ENCODE assay signal across 9 mouse cellular contexts in genomic region chr11:119811022-119811421, GRCm38 (mm10).
DNase-seq lines count a peak whose midpoint lies in the region; ATAC-seq lines count a peak whose summit lies in the region.
"Had no signal": no experiment of that assay in that cellular context is flagged by ENCODE, and none has a peak within 500 bp of the region (broad histone marks: within the 10 kb centered on the region; RNA-seq: fewer than 3 reads in every experiment).

No protein-coding gene starts in this region.

- DNase-seq in kidney, postnatal 25 days: peak; percentile 11 to 67
- no peak for DNase-seq in kidney, adult 11 months
- peak; percentile 42 to 63 for DNase-seq in adrenal gland, postnatal 36 days
- peak; percentile 40 for DNase-seq in limb, embryonic 11.5 days (ENCODE audit: low spot score)
- no peak for DNase-seq in cerebellum, adult 9-10 months
- DNase-seq in spleen, postnatal 36 days (ENCODE audit: low spot score in 2 of 2): no peak

- WGBS in limb, embryonic 11.5 days: 39% methylated on average over 8 of the region's 8 CpGs

- H3K9me3 ChIP-seq in limb, embryonic 11.5 days (ENCODE audit: control insufficient read depth, low read length): no peaks in the 10 kb centered on the region
- H3K9me3 ChIP-seq: G1E; liver, embryonic 15.5 days had no signal

- no peaks in the 10 kb centered on the region for H3K27me3 ChIP-seq in limb, embryonic 11.5 days (ENCODE audit: control insufficient read depth, insufficient read depth, low read length)
- H3K27me3 ChIP-seq: liver, embryonic 15.5 days had no signal

- no peak overlapping the region for H3K4me3 ChIP-seq in limb, embryonic 11.5 days (ENCODE audit: low read depth, low read length)
- H3K4me3 ChIP-seq: liver, embryonic 15.5 days had no signal

- ATAC-seq in erythroblast, adult 5-6 weeks (replicated peaks; ENCODE audit: low FRiP score, poor library complexity, severe bottlenecking): 0 out of 2 replicates have a peak, but pooled peaks have one; percentile 13
- peak; percentile 58; the same call in 1 of the 2 replicates for ATAC-seq in limb, embryonic 11.5 days (ENCODE audit: insufficient number of reproducible peaks, low FRiP score, low TSS enrichment, low read depth)

- no peak overlapping the region for H3K27ac ChIP-seq in limb, embryonic 11.5 days (replicated peaks; ENCODE audit: low read depth, low read length)
- H3K27ac ChIP-seq: liver, embryonic 15.5 days had no signal

- no peak overlapping the region for H3K9ac ChIP-seq in limb, embryonic 11.5 days (ENCODE audit: low read length)
- H3K9ac ChIP-seq: liver, embryonic 15.5 days had no signal

- no peaks in the 10 kb centered on the region for H3K36me3 ChIP-seq in limb, embryonic 11.5 days (ENCODE audit: control insufficient read depth, insufficient read depth, low read length)

- peaks cover 33% of the 10 kb centered on the region for H3K4me1 ChIP-seq in limb, embryonic 11.5 days (ENCODE audit: control insufficient read depth, insufficient read depth, low read length)

- no peak overlapping the region for H3K4me2 ChIP-seq in limb, embryonic 11.5 days (ENCODE audit: low read depth, severe bottlenecking)
- H3K4me2 ChIP-seq: liver, embryonic 15.5 days had no signal

Comparison
In these comparisons a context has a peak if more than half of its experiments do, and no peak if none do; other contexts are left out.
1. DNase-seq: peak in kidney, postnatal 25 days (2 of 2), adrenal gland, postnatal 36 days (2 of 2) and limb, embryonic 11.5 days (single experiment); none in kidney, adult 11 months (single experiment), cerebellum, adult 9-10 months (single experiment) and spleen, postnatal 36 days (0 of 2).